Mouse (Mus musculus): ENCODE measurements around the gene Gm26897. TPM values are rescaled to one million over a fixed set of nuclear protein-coding genes. Genes with fewer than 3 reads are reported as not detected.

Gene Gm26897
- not detected in 2 replicates for polyA plus RNA-seq (2016; fragmentation: Nextera tagmentation; extraction: Ambion mirVana)

GRCm38 (mm10) chr5:111733851-111734250 lies at the start of gene Gm26897:
TSS of gene Gm26897 (plus strand) at chr5:111733924.
- no peak for DNase-seq (ENCODE audit: low spot score)
- Histone ChIP-seq H3K9me3 (peaks cover under 1% of the 10 kb centered on the region; the same call in 1 of the 2 replicates), H3K4me3 (no peak within 1 kb of the TSS), H3K4me1 (peaks cover 7% of the 10 kb centered on the region), H3K27ac (replicated peaks) (no peak within 1 kb of the TSS), H3K36me3 (replicated peaks) (no peaks in the 10 kb centered on the region), H3K27me3 (replicated peaks; ENCODE audit: low read depth, poor library complexity, severe bottlenecking) (peaks cover 8% of the 10 kb centered on the region)
- WGBS: 92% methylated on average over 12 of the region's 12 CpGs

GRCm38 (mm10) chr5:111687370-111687769 lies 46.4 kb upstream of the Gm26897 start:
- Histone ChIP-seq H3K36me3 (replicated peaks) (no peaks in the 10 kb centered on the region), H3K9me3 (no peaks in the 10 kb centered on the region), H3K27ac (replicated peaks) (no peak overlapping the region), H3K27me3 (replicated peaks; ENCODE audit: low read depth, poor library complexity, severe bottlenecking) (peaks cover 1% of the 10 kb centered on the region; the same call in 1 of the 2 replicates), H3K4me1 (peaks cover 19% of the 10 kb centered on the region), H3K4me3 (no peak overlapping the region)
- no peak for DNase-seq (ENCODE audit: low spot score)
- WGBS: 82% methylated on average over 5 of the region's 5 CpGs

- Histone ChIP-seq H3K4me3 (no peak overlapping the region), H3K27me3 (replicated peaks; ENCODE audit: low read depth, poor library complexity, severe bottlenecking) (no peaks in the 10 kb centered on the region; the same call in 1 of the 2 replicates), H3K9me3 (no peaks in the 10 kb centered on the region), H3K36me3 (replicated peaks) (no peaks in the 10 kb centered on the region), H3K27ac (replicated peaks) (0 out of 2 replicates have a peak overlapping the region, but pooled peaks have one; percentile 15), H3K4me1 (peaks cover 22% of the 10 kb centered on the region)
- no peak for DNase-seq (ENCODE audit: low spot score)
- WGBS: 80% methylated on average over 10 of the region's 10 CpGs
Observed at GRCm38 (mm10) chr5:111688584-111688983, 45.1 kb upstream of the Gm26897 start.

GRCm38 (mm10) chr5:111697996-111698395 lies 35.7 kb upstream of the Gm26897 start:
- peaks cover 37% of the 10 kb centered on the region for H3K4me1 ChIP-seq

GRCm38 (mm10) chr5:111699711-111700303 lies 33.9 kb upstream of the Gm26897 start:
- Histone ChIP-seq H3K4me1 (peaks cover 42% of the 10 kb centered on the region), H3K27me3 (replicated peaks; ENCODE audit: low read depth, poor library complexity, severe bottlenecking) (peaks cover 13% of the 10 kb centered on the region; the same call in 1 of the 2 replicates), H3K36me3 (replicated peaks) (no peaks in the 10 kb centered on the region), H3K9me3 (no peaks in the 10 kb centered on the region), H3K27ac (replicated peaks) (no peak overlapping the region), H3K4me3 (no peak overlapping the region)
- 71% methylated on average over 23 of the region's 23 CpGs for WGBS
- DNase-seq (ENCODE audit: low spot score): no peak

More at GRCm38 (mm10) chr5:111697996-111698395, 35.7 kb upstream of the Gm26897 start:
- DNase-seq (ENCODE audit: low spot score): no peak
- Histone ChIP-seq H3K4me3 (no peak overlapping the region), H3K9me3 (no peaks in the 10 kb centered on the region), H3K27me3 (replicated peaks; ENCODE audit: low read depth, poor library complexity, severe bottlenecking) (peaks cover 21% of the 10 kb centered on the region), H3K36me3 (replicated peaks) (no peaks in the 10 kb centered on the region), H3K27ac (replicated peaks) (no peak overlapping the region)
- 87% methylated on average over 7 of the region's 7 CpGs for WGBS

- H3K36me3 ChIP-seq (replicated peaks): no peaks in the 10 kb centered on the region
- peaks cover 39% of the 10 kb centered on the region for H3K4me1 ChIP-seq
- peaks cover 19% of the 10 kb centered on the region for H3K27me3 ChIP-seq (replicated peaks; ENCODE audit: low read depth, poor library complexity, severe bottlenecking)
- 4% methylated on average over 31 of the region's 31 CpGs for WGBS
- H3K27ac ChIP-seq (replicated peaks): peak overlapping the region; percentile 69
- H3K9me3 ChIP-seq: no peaks in the 10 kb centered on the region
- peak overlapping the region; percentile 49 for H3K4me3 ChIP-seq
- DNase-seq (ENCODE audit: low spot score): peak; percentile 60
Observed at GRCm38 (mm10) chr5:111701634-111702329, 31.9 kb upstream of the Gm26897 start.

GRCm38 (mm10) chr5:111703586-111703985 lies 30.1 kb upstream of the Gm26897 start:
- 75% methylated on average over 7 of the region's 7 CpGs for WGBS
- no peak for DNase-seq (ENCODE audit: low spot score)
- Histone ChIP-seq H3K36me3 (replicated peaks) (no peaks in the 10 kb centered on the region), H3K27ac (replicated peaks) (no peak overlapping the region), H3K27me3 (replicated peaks; ENCODE audit: low read depth, poor library complexity, severe bottlenecking) (peaks cover 24% of the 10 kb centered on the region), H3K9me3 (no peaks in the 10 kb centered on the region), H3K4me3 (no peak overlapping the region), H3K4me1 (peaks cover 39% of the 10 kb centered on the region)

- Histone ChIP-seq H3K4me3 (no peak overlapping the region), H3K27ac (replicated peaks) (no peak overlapping the region), H3K4me1 (peaks cover 46% of the 10 kb centered on the region), H3K9me3 (no peaks in the 10 kb centered on the region), H3K36me3 (replicated peaks) (no peaks in the 10 kb centered on the region), H3K27me3 (replicated peaks; ENCODE audit: low read depth, poor library complexity, severe bottlenecking) (peaks cover 26% of the 10 kb centered on the region)
- no peak for DNase-seq (ENCODE audit: low spot score)
- WGBS: 87% methylated on average over 11 of the region's 11 CpGs
Observed at GRCm38 (mm10) chr5:111704326-111704725, 29.4 kb upstream of the Gm26897 start.

GRCm38 (mm10) chr5:111709195-111709901 lies 24.4 kb upstream of the Gm26897 start:
- Histone ChIP-seq H3K4me1 (peaks cover 14% of the 10 kb centered on the region), H3K4me3 (no peak overlapping the region), H3K27me3 (replicated peaks; ENCODE audit: low read depth, poor library complexity, severe bottlenecking) (peaks cover 23% of the 10 kb centered on the region), H3K27ac (replicated peaks) (0 out of 2 replicates have a peak overlapping the region, but pooled peaks have one; percentile 3), H3K36me3 (replicated peaks) (no peaks in the 10 kb centered on the region), H3K9me3 (peaks cover 11% of the 10 kb centered on the region; the same call in 1 of the 2 replicates)
- no peak for DNase-seq (ENCODE audit: low spot score)
- 31% methylated on average over 8 of the region's 8 CpGs for WGBS

GRCm38 (mm10) chr5:111719018-111719417 lies 14.7 kb upstream of the Gm26897 start:
- Histone ChIP-seq H3K36me3 (replicated peaks) (no peaks in the 10 kb centered on the region), H3K27me3 (replicated peaks; ENCODE audit: low read depth, poor library complexity, severe bottlenecking) (peaks cover 11% of the 10 kb centered on the region), H3K9me3 (no peaks in the 10 kb centered on the region), H3K4me1 (peaks cover 10% of the 10 kb centered on the region), H3K27ac (replicated peaks) (no peak overlapping the region), H3K4me3 (no peak overlapping the region)
- WGBS: 70% methylated on average over 3 of the region's 3 CpGs
- DNase-seq (ENCODE audit: low spot score): no peak

- peaks cover 18% of the 10 kb centered on the region for H3K27me3 ChIP-seq (replicated peaks; ENCODE audit: low read depth, poor library complexity, severe bottlenecking)
- H3K4me3 ChIP-seq: no peak overlapping the region
- WGBS: 82% methylated on average over 9 of the region's 9 CpGs
- DNase-seq (ENCODE audit: low spot score): no peak
- no peaks in the 10 kb centered on the region for H3K9me3 ChIP-seq
- no peaks in the 10 kb centered on the region for H3K36me3 ChIP-seq (replicated peaks)
- H3K4me1 ChIP-seq: peaks cover 26% of the 10 kb centered on the region
- no peak overlapping the region for H3K27ac ChIP-seq (replicated peaks)
Observed at GRCm38 (mm10) chr5:111720726-111721125, 13.0 kb upstream of the Gm26897 start.

- H3K4me3 ChIP-seq: no peak overlapping the region
- 66% methylated on average over 10 of the region's 10 CpGs for WGBS
- no peak overlapping the region for H3K27ac ChIP-seq (replicated peaks)
- peaks cover 5% of the 10 kb centered on the region for H3K9me3 ChIP-seq
- peaks cover 18% of the 10 kb centered on the region for H3K27me3 ChIP-seq (replicated peaks; ENCODE audit: low read depth, poor library complexity, severe bottlenecking)
- H3K36me3 ChIP-seq (replicated peaks): no peaks in the 10 kb centered on the region
- no peak for DNase-seq (ENCODE audit: low spot score)
- H3K4me1 ChIP-seq: peaks cover 22% of the 10 kb centered on the region
Observed at GRCm38 (mm10) chr5:111724713-111725112, 9.0 kb upstream of the Gm26897 start.

All from embryonic facial prominence, embryonic 10.5 days (tissue).